Mouse (Mus musculus) adrenal gland, postnatal 14 days (tissue): ENCODE data around the gene Chchd10. TPM values are rescaled to one million over a fixed set of nuclear protein-coding genes. Genes with fewer than 3 reads are reported as not detected.

Experiments used
- DNase-seq: peaks from one replicate; pipeline ENCODE4 v3.0.0; 2021; ENCODE audit warnings: mixed read lengths
- total RNA-seq: library from RNA; stranded (reverse); gene quantifications from 2 replicates; pipeline ENCODE4 v1.2.3, GENCODE M21; 2021

The Chchd10 gene
- total RNA-seq, 1 experiment from 2014 or later: 1,341 TPM

- DNase-seq: peak; percentile 71
Observed at GRCm38 (mm10) chr10:75950791-75951210, 17.9 kb downstream of the Chchd10 start.

DNA sequence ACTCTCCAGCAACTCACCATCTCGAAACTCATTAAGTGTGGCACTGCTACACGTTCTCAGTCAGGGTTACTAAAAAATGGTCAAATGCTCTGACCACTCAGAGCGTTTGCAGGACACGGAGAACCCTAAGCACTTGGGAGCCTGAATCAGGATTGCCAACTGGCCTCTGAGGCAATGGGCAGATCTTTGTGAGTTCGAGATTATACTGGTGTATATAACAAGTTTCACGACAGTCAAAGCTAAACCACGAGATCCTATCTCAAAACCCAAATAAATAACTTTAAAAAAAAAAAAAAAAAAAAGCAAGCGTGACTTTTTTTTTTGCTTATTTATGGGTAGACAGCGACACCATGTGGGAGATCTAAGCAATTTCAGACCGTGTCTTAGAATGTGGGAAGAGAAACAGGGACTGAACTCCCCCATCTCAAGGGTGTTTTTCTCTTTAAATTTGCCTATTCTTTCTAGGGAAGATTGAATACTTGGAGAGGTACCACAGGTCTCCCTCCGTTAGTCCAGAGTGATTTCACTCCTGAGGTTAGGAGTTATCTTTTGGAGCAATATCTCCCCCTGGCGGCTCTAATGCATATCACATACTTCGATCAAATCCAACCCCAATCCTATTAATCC lies 18.6 kb downstream of the Chchd10 start:
- DNase-seq: peak; percentile 57

DNA sequence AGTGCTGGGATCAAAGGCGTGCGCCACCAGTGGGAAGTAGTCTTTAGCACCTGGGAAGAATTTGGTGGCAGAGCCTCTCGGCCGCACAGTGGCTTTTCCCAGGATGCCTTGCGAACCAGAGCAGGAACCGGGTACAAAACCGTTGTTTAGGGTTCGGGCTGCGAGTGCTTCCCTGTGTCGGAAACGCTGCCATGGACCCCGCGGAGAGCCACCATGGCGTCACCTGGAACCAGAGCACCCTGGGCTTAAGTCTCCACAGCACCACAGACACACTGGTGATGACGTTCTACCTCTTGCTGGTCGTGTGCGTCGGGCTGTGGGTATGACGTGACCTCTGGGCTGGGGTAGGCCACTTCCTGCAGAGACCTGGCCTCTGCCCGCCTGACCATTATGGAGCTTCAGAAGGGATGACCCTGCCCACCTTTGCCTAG lies 21.5 kb downstream of the Chchd10 start, which contains the start of gene Gm5134:
TSS of gene Gm5134 (plus strand) at position 134 of the 431 bp plus-strand sequence.
- no peak for DNase-seq

- DNase-seq: no peak
Observed at GRCm38 (mm10) chr10:75973846-75974245, 40.9 kb downstream of the Chchd10 start.

DNA sequence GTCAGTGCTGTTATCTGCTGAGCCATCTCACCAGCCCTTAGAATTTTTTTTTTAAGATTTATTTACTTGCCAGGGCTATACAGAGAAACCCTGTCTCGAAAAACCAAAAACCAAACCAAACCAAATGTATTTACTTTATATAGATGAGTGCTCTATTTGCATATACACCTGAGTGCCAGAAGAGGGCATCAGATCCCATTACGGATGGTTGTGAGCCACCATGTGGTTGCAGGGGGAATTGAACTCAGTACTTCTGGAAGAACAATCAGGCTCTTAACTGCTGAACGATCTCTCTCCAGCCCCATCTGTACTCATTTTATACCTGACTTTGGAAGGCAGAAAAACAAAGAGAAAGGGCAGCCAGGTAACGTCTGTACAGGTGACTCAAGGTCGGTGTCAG lies 42.3 kb downstream of the Chchd10 start:
- peak; percentile 44 for DNase-seq

- no peak for DNase-seq
Observed at GRCm38 (mm10) chr10:75978119-75978834, 45.3 kb downstream of the Chchd10 start.

DNA sequence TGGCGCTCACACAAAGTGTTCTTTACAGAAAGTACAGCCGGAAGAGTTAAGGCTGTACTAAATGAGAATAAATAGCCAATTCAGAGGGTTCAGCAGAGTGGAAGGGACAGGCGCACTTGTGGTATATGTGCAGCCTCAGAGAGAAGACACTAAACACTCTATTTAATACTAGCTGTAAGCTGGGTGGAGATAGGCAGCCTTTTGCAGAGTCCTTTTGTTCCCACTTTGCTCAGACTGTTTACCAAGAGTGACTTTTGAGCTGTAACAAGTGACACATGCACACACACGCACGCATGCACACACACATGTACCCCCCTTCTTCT lies 45.9 kb downstream of the Chchd10 start:
- no peak for DNase-seq

DNA sequence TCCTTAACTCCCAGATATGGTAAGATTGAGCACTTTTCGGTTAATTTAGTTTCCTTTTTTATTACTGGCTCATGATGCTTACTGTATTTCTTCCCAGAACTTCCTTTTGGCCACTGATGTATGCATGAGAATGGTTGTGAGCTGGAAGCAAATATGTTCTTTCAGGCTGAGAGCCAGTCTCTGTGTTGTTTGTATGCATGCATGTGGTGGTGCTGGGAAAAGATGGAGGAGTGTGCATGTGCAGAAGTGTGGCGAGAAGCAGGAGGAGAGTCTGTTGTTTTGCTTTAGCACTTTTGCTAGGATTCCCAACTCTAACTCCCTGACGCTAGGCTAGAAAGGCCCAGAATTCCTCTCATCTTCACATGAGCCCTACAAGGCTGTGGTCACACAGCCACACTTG lies 46.5 kb downstream of the Chchd10 start:
- no peak for DNase-seq

Other genes with a start within 250 kb of the Chchd10 start
- 34.2 and 36.2 TPM in 2 replicates for gene Cabin1, start 168.8 kb upstream of the Chchd10 start, total RNA-seq
- 210 and 231 TPM in 2 replicates for gene Ddt, start 159.7 kb upstream of the Chchd10 start, total RNA-seq
- not detected in 2 replicates for gene Gm20441, start 152.2 kb upstream of the Chchd10 start, total RNA-seq
- gene Gstt3, start 151.7 kb upstream of the Chchd10 start, total RNA-seq: 20.2 and 21.2 TPM in 2 replicates
- gene Gstt1, start 134.5 kb upstream of the Chchd10 start, total RNA-seq: 69.1 and 93.9 TPM in 2 replicates
- 0.59 and 0.79 TPM in 2 replicates for gene Gstt4, start 110.6 kb upstream of the Chchd10 start, total RNA-seq
- gene Gstt2, start 95.7 kb upstream of the Chchd10 start, total RNA-seq: 33.3 and 40.9 TPM in 2 replicates
- gene Mif, start 72.9 kb upstream of the Chchd10 start, total RNA-seq: 259 and 296 TPM in 2 replicates
- 1.8 and 1.9 TPM in 2 replicates for gene Derl3, start 39.7 kb upstream of the Chchd10 start, total RNA-seq
- 75.0 and 79.3 TPM in 2 replicates for gene Smarcb1, start 11.5 kb upstream of the Chchd10 start, total RNA-seq
- gene Mmp11, start 3.4 kb downstream of the Chchd10 start, total RNA-seq: 7.9 and 8.6 TPM in 2 replicates
- gene Gm867, start 7.5 kb downstream of the Chchd10 start, total RNA-seq: 0.85 TPM in 1 of 2 replicates, not detected in the other
- 1.7 and 2.2 TPM in 2 replicates for gene Vpreb3, start 9.9 kb downstream of the Chchd10 start, total RNA-seq
- not detected in 2 replicates for gene Gm5134, start 21.4 kb downstream of the Chchd10 start, total RNA-seq
- 8.8 and 11.5 TPM in 2 replicates for gene Zfp280b, start 99.5 kb downstream of the Chchd10 start, total RNA-seq
- gene Slc5a4b, start 177.8 kb downstream of the Chchd10 start, total RNA-seq: not detected in 2 replicates
- gene Slc5a4a, start 214.3 kb downstream of the Chchd10 start, total RNA-seq: not detected in 2 replicates